Mouse (Mus musculus) midbrain, embryonic 12.5 days (tissue): ENCODE measurements around the gene Ogfod3. TPM values are rescaled to one million over a fixed set of nuclear protein-coding genes. Genes with fewer than 3 reads are reported as not detected.
A peak's percentile ranks its signal among the peaks of the same experiment; 100 is the strongest.

Experiments
- ATAC-seq: fragments of 200-750 bp; cut with Nextera tagmentation; 2 replicates; pipeline ENCODE4 v1.8.0; 2017; ENCODE audit warnings: low read depth, moderate TSS enrichment, moderate library complexity; ENCODE audit not compliant: low FRiP score
- H3K27ac ChIP-seq: fragments of 300-500 bp; sonication (generic); replicated peaks from 2 replicates; pipeline ENCODE4 v1.5.1; 2016; ENCODE audit warnings: mild to moderate bottlenecking
- H3K27me3 ChIP-seq: fragments of 300-500 bp; sonication (generic); 2 replicates; pipeline ENCODE4 v1.6.1; 2016; ENCODE audit warnings: mild to moderate bottlenecking
- H3K36me3 ChIP-seq: fragments of 300-500 bp; sonication (generic); 2 replicates; pipeline ENCODE4 v1.6.1; 2016
- H3K4me1 ChIP-seq: fragments of 300-500 bp; sonication (generic); 2 replicates; pipeline ENCODE4 v1.6.1; 2016
- H3K4me2 ChIP-seq: fragments of 300-500 bp; sonication (generic); replicated peaks from 2 replicates; pipeline ENCODE4 v1.6.1; 2016; ENCODE audit warnings: mild to moderate bottlenecking, moderate library complexity
- H3K4me3 ChIP-seq: fragments of 300-500 bp; sonication (generic); 2 replicates; pipeline ENCODE4 v1.5.1; 2016; ENCODE audit warnings: mild to moderate bottlenecking
- H3K9ac ChIP-seq: fragments of 300-500 bp; sonication (generic); replicated peaks from 2 replicates; pipeline ENCODE4 v1.6.1; 2016; ENCODE audit warnings: mild to moderate bottlenecking, moderate library complexity
- H3K9me3 ChIP-seq: fragments of 300-500 bp; sonication (generic); 2 replicates; pipeline ENCODE4 v1.6.1; 2016; ENCODE audit warnings: mild to moderate bottlenecking
- WGBS: fragments of 180-500 bp; shearing (Covaris S2); methylation state at CpG from one replicate; pipeline ENCODE4 v1.1.7; 2016; 5-methylcytosine and 5-hydroxymethylcytosine counted together
- polyA plus RNA-seq: library from polyadenylated mRNA; unstranded; fragments of >200 nt; fragmentation: Nextera tagmentation; extraction: Ambion mirVana; gene quantifications from 2 replicates; pipeline ENCODE4 v1.2.1, GENCODE M21; 2016

Ogfod3 gene
- polyA plus RNA-seq = 17.3 and 18.5 TPM in 2 replicates

DNA sequence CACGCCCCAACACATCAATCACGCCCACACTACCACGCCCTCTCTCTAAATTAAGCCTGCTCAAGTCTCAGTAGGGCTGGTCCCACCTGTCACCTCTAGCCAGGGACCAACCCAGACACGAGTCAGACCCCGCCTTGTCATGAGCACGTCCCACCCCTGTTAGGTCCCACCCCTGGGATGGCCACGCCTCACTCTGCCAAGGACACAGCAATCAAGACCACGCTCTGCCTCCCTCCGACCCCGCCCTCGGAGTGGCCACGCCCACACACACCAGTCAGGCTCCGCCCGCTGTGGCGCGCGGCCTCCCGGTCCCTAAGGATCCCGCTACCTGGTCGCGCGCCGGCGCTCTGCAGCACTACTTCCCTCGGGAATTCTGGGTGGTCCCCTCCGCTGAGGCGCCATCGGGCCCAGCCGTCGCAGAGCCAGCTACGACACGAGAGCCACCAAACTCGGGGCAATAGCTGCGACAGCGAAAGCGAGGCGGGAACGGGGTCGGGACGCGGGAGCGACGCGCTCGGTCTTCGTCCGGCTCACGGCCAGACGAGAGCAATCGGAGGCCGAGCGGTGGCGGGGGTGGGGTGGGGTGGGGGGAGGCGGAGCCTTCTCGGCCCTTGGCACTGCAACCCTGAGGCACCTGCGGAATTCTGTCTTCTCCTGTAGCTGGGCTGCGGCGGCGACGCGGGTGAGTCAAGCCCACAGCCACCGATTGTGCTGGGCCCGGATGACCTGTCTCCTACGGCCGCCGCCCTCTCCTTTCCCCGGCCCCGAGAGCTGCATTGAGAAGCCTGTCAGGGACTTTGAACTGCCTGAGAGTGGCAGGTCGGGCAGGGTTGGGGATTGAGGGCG, at the start of gene Ogfod3, which contains the start of gene Hexdc:
TSS of gene Ogfod3 (minus strand) at position 551 of the 846 bp plus-strand sequence.
TSS of gene Hexdc (plus strand) at position 273 of the 846 bp plus-strand sequence.
- under 1% methylated on average over 69 of the region's 70 CpGs for WGBS
- peak within 1 kb of the TSS; percentile 68 for H3K4me3 ChIP-seq
- ATAC-seq = peak; percentile 97
- peak within 1 kb of the TSS; percentile 71 for H3K4me2 ChIP-seq
- no peaks in the 10 kb centered on the region for H3K36me3 ChIP-seq
- H3K27ac ChIP-seq = peak within 1 kb of the TSS; percentile 85
- H3K9me3 ChIP-seq = no peaks in the 10 kb centered on the region
- H3K4me1 ChIP-seq = peaks cover 4% of the 10 kb centered on the region
- peak within 1 kb of the TSS; percentile 83 for H3K9ac ChIP-seq
- H3K27me3 ChIP-seq = no peaks in the 10 kb centered on the region

- H3K9ac ChIP-seq = no peak overlapping the region
- ATAC-seq = no peak
- no peaks in the 10 kb centered on the region for H3K4me1 ChIP-seq
- H3K27ac ChIP-seq = no peak overlapping the region
- no peaks in the 10 kb centered on the region for H3K27me3 ChIP-seq
- WGBS = 95% methylated on average over 8 of the region's 8 CpGs
- no peak overlapping the region for H3K4me3 ChIP-seq
- no peak overlapping the region for H3K4me2 ChIP-seq
- peaks cover 97% of the 10 kb centered on the region for H3K36me3 ChIP-seq
- H3K9me3 ChIP-seq = no peaks in the 10 kb centered on the region
These were observed 45.7 kb upstream of the Ogfod3 start for GRCm38 (mm10) chr11:121250196-121250595.

- Histone ChIP-seq H3K27ac (no peak overlapping the region), H3K36me3 (peaks cover 45% of the 10 kb centered on the region), H3K4me2 (peak overlapping the region; percentile 53; the same call in 1 of the 2 replicates), H3K4me3 (no peak overlapping the region), H3K9ac (no peak overlapping the region), H3K27me3 (no peaks in the 10 kb centered on the region), H3K9me3 (no peaks in the 10 kb centered on the region), H3K4me1 (peaks cover 22% of the 10 kb centered on the region)
- no peak for ATAC-seq
- WGBS = 92% methylated on average over 2 of the region's 2 CpGs
These were observed 35.2 kb upstream of the Ogfod3 start for GRCm38 (mm10) chr11:121239669-121240068.

- 6% methylated on average over 28 of the region's 28 CpGs for WGBS
These were observed 33.0 kb upstream of the Ogfod3 start for GRCm38 (mm10) chr11:121237345-121238128.

DNA sequence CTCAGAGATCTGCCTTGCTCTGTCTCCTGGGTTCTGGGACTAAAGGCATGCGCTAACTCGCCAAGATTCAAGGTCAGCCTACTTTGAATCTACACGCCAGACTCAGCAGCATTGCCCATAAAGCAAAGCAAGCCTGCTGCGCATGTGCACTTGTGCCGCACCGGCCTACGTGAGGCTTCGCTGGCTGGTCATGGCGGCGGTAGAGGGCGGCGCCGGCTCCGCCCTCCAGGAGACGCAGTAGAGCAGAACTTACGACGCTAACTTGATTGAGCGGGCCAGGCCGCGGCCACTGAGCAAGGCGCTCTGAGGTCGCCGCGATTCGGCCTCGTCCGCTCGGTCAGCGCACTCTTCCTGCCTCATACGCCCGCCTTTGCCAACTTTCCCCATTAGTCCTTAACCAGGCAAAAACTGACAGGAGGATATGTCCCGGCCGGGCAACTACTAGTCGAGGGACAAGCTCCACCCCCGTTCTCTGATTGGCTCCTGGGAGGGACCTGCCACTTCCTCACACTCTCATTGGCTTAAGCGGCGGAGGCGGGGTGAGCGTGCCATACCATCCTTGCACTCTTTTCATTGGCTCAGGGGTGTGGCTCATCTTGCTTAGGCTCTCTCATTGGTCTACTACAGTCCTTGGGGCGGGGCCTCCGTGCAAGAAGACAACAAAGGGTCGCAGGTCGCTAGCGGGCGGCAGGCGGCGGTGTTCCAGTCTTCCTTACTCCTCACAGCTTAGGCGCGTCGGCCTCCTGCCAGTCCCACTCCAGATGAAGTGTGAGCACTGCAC, 32.2 kb upstream of the Ogfod3 start, which contains the start of gene Narf:
TSS of gene Narf (plus strand) at position 690 of the 781 bp plus-strand sequence.
- peaks cover 22% of the 10 kb centered on the region for H3K4me1 ChIP-seq
- peak within 1 kb of the TSS; percentile 82 for H3K9ac ChIP-seq
- peak within 1 kb of the TSS; percentile 53 for H3K4me2 ChIP-seq
- H3K4me3 ChIP-seq = peak within 1 kb of the TSS; percentile 80
- H3K9me3 ChIP-seq = no peaks in the 10 kb centered on the region
- H3K36me3 ChIP-seq = peaks cover 17% of the 10 kb centered on the region
- under 1% methylated on average over 50 of the region's 50 CpGs for WGBS
- H3K27me3 ChIP-seq = no peaks in the 10 kb centered on the region
- H3K27ac ChIP-seq = peak within 1 kb of the TSS; percentile 98
- peak; percentile 100 for ATAC-seq

More at GRCm38 (mm10) chr11:121237345-121238128, 33.0 kb upstream of the Ogfod3 start:
- H3K9ac ChIP-seq = peak overlapping the region; percentile 82
- peak overlapping the region; percentile 53 for H3K4me2 ChIP-seq
- H3K4me1 ChIP-seq = peaks cover 22% of the 10 kb centered on the region
- ATAC-seq = no peak; the same call in 1 of the 2 replicates
- H3K27me3 ChIP-seq = no peaks in the 10 kb centered on the region
- H3K27ac ChIP-seq = peak overlapping the region; percentile 98
- H3K36me3 ChIP-seq = peaks cover 25% of the 10 kb centered on the region
- H3K9me3 ChIP-seq = no peaks in the 10 kb centered on the region
- H3K4me3 ChIP-seq = peak overlapping the region; percentile 80

DNA sequence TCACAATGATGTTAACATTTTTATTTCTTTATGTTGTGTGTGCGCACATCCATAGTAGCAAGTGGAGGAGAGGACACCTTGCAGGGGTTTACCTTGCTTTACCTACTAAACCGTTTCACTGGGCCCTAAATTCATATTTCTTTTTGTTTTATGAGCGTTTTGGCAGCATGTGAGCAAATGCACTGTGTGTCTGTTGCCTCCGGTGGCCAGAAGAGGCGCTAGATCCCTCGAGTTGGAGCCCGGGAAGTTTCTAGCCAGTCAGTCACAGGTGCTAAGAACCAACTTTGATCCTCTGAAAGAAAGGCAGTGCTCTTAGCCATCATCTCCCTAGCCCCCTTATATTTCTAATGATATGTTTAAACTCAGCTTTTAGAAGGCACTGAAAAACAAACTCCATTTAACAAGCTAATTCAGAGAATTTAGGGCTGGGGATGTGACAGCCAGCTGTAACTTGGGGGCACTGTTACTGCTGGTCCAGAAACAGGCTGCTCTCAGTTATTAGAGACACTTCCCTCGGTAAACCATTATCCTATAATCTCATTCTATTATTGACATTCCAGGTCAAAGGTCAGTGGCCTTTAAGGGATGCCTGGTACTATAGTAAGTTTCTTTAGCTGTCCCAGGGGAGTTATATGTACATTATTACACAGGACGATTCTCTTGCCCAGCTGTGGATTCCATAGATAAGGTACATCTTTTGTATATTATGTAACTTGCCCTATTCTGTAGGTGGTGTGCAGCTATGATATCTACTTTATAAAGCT, 31.1 kb upstream of the Ogfod3 start:
- Histone ChIP-seq H3K4me3 (no peak overlapping the region), H3K9ac (no peak overlapping the region), H3K9me3 (no peaks in the 10 kb centered on the region), H3K4me1 (peaks cover 22% of the 10 kb centered on the region), H3K27ac (peak overlapping the region; percentile 98), H3K36me3 (peaks cover 11% of the 10 kb centered on the region; the same call in 1 of the 2 replicates), H3K4me2 (peak overlapping the region; percentile 50), H3K27me3 (no peaks in the 10 kb centered on the region)
- WGBS = 27% methylated on average over 9 of the region's 9 CpGs
- ATAC-seq = no peak

DNA sequence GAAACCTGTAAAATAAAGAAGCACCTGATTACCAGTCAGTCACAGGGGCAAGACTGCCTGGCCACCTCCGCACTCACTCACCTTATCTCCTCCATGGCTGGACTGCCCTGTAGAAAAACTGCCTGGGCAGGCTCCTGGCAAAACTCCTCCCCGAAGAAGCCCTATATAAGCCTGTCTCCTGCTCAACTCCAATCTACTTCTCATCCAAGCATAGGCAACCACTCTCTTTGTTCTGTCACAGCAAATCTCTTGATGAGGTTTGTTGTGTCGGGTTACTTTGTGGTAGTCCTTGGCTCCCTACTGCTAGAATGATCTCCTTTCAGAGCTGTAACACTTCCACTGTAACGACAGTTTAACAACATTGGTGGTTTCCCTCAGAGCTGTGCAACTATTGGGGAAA, 28.2 kb upstream of the Ogfod3 start:
- H3K4me1 ChIP-seq = peaks cover 23% of the 10 kb centered on the region
- no peak overlapping the region for H3K4me3 ChIP-seq
- no peak overlapping the region for H3K4me2 ChIP-seq
- H3K9ac ChIP-seq = no peak overlapping the region
- no peaks in the 10 kb centered on the region for H3K27me3 ChIP-seq
- H3K36me3 ChIP-seq = no peaks in the 10 kb centered on the region
- H3K27ac ChIP-seq = no peak overlapping the region
- no peak for ATAC-seq
- H3K9me3 ChIP-seq = no peaks in the 10 kb centered on the region
- 38% methylated on average over 4 of the region's 4 CpGs for WGBS

GRCm38 (mm10) chr11:121231628-121232291, 27.2 kb upstream of the Ogfod3 start:
- 46% methylated on average over 4 of the region's 4 CpGs for WGBS
- Histone ChIP-seq H3K27ac (no peak overlapping the region), H3K9ac (no peak overlapping the region), H3K27me3 (no peaks in the 10 kb centered on the region), H3K4me2 (no peak overlapping the region), H3K9me3 (no peaks in the 10 kb centered on the region), H3K4me3 (no peak overlapping the region), H3K36me3 (peaks cover under 1% of the 10 kb centered on the region; the same call in 1 of the 2 replicates), H3K4me1 (peaks cover 25% of the 10 kb centered on the region)
- ATAC-seq = no peak

- Histone ChIP-seq H3K36me3 (peaks cover 6% of the 10 kb centered on the region; the same call in 1 of the 2 replicates), H3K4me3 (no peak overlapping the region), H3K9me3 (no peaks in the 10 kb centered on the region), H3K27ac (no peak overlapping the region), H3K4me1 (peaks cover 22% of the 10 kb centered on the region), H3K4me2 (no peak overlapping the region), H3K9ac (no peak overlapping the region), H3K27me3 (no peaks in the 10 kb centered on the region)
- WGBS = 74% methylated on average over 4 of the region's 4 CpGs
- no peak for ATAC-seq
These were observed 26.7 kb upstream of the Ogfod3 start for GRCm38 (mm10) chr11:121231191-121231590.

GRCm38 (mm10) chr11:121229018-121229439, 24.5 kb upstream of the Ogfod3 start, which contains the start of gene Cybc1:
Gene Cybc1 (minus strand): TSS chr11:121229322.
- peak within 1 kb of the TSS; percentile 80 for H3K4me2 ChIP-seq
- peaks cover 28% of the 10 kb centered on the region for H3K36me3 ChIP-seq
- peaks cover 17% of the 10 kb centered on the region for H3K4me1 ChIP-seq
- no peaks in the 10 kb centered on the region for H3K27me3 ChIP-seq
- under 1% methylated on average over 23 of the region's 23 CpGs for WGBS
- peak; percentile 85 for ATAC-seq
- H3K9me3 ChIP-seq = no peaks in the 10 kb centered on the region
- peak within 1 kb of the TSS; percentile 78 for H3K4me3 ChIP-seq
- 0 out of 2 replicates have a peak within 1 kb of the TSS, but pooled peaks have one; percentile 46 for H3K27ac ChIP-seq
- H3K9ac ChIP-seq = peak within 1 kb of the TSS; percentile 76
